Mouse (Mus musculus): ENCODE measurements at regions not wholly inside any gene's neighbourhood (a gene's known extent, or its start where the extent isn't known, plus 50 kb on each side); places are given as distances from the start of the nearest gene placed in this dataset.

GRCm38 (mm10) chr9:27556315-27557225 lies 160.0 kb downstream of the Spata19 start:
- DNase-seq (ENCODE audit: low spot score): no peak

GRCm38 (mm10) chr9:27557886-27558285 lies 161.3 kb downstream of the Spata19 start:
- no peak for DNase-seq (ENCODE audit: low spot score)

GRCm38 (mm10) chr9:27558286-27558685 lies 161.7 kb downstream of the Spata19 start:
- DNase-seq (ENCODE audit: low spot score): no peak

GRCm38 (mm10) chr9:27568372-27569053 lies 171.9 kb downstream of the Spata19 start:
- no peak for DNase-seq (ENCODE audit: low spot score)

GRCm38 (mm10) chr9:27569054-27569387 lies 172.4 kb downstream of the Spata19 start:
- no peak for DNase-seq (ENCODE audit: low spot score)

GRCm38 (mm10) chr9:27617096-27617839 lies 173.3 kb upstream of the Opcml start:
- DNase-seq (ENCODE audit: low spot score): no peak

- DNase-seq (ENCODE audit: low spot score): no peak
Measured at GRCm38 (mm10) chr9:27634901-27635300, 155.7 kb upstream of the Opcml start.

- no peak for DNase-seq (ENCODE audit: low spot score)
Measured at GRCm38 (mm10) chr9:27640611-27641010, 150.0 kb upstream of the Opcml start.

- no peak for DNase-seq (ENCODE audit: low spot score)
Measured at GRCm38 (mm10) chr9:27643312-27643711, 147.3 kb upstream of the Opcml start.

- DNase-seq (ENCODE audit: low spot score): no peak
Measured at GRCm38 (mm10) chr9:27643916-27644315, 146.7 kb upstream of the Opcml start.

GRCm38 (mm10) chr9:27645435-27645834 lies 145.1 kb upstream of the Opcml start:
- DNase-seq (ENCODE audit: low spot score): no peak

- DNase-seq (ENCODE audit: low spot score): no peak
Measured at GRCm38 (mm10) chr9:27646100-27646499, 144.5 kb upstream of the Opcml start.

- DNase-seq (ENCODE audit: low spot score): no peak
Measured at GRCm38 (mm10) chr9:27646956-27647355, 143.6 kb upstream of the Opcml start.

- DNase-seq (ENCODE audit: low spot score): no peak
Measured at GRCm38 (mm10) chr9:27658001-27658400, 132.6 kb upstream of the Opcml start.

- DNase-seq (ENCODE audit: low spot score): no peak
Measured at GRCm38 (mm10) chr9:27661431-27662300, 128.9 kb upstream of the Opcml start.

GRCm38 (mm10) chr9:27663230-27663629 lies 127.3 kb upstream of the Opcml start:
- DNase-seq (ENCODE audit: low spot score): no peak

GRCm38 (mm10) chr9:27665659-27666058 lies 124.9 kb upstream of the Opcml start:
- DNase-seq (ENCODE audit: low spot score): no peak

- DNase-seq (ENCODE audit: low spot score): no peak
Measured at GRCm38 (mm10) chr9:27670032-27670740, 120.4 kb upstream of the Opcml start.

- no peak for DNase-seq (ENCODE audit: low spot score)
Measured at GRCm38 (mm10) chr9:27685325-27685724, 105.2 kb upstream of the Opcml start.

GRCm38 (mm10) chr9:27691616-27692015 lies 99.0 kb upstream of the Opcml start:
- no peak for DNase-seq (ENCODE audit: low spot score)

GRCm38 (mm10) chr9:27692751-27693150 lies 97.8 kb upstream of the Opcml start:
- DNase-seq (ENCODE audit: low spot score): no peak

Data from heart, adult 8-10 months (tissue).